Mouse (Mus musculus): ENCODE data around the gene 1700034J05Rik. TPM values are rescaled to one million over a fixed set of nuclear protein-coding genes. Genes with fewer than 3 reads are reported as not detected.
A peak's percentile ranks its signal among the peaks of the same experiment; 100 is the strongest.

Gene 1700034J05Rik
- polyA plus RNA-seq (2014; fragmentation: Nextera tagmentation; extraction: Ambion mirVana), result 0.21 and 0.39 TPM in 2 replicates

DNA sequence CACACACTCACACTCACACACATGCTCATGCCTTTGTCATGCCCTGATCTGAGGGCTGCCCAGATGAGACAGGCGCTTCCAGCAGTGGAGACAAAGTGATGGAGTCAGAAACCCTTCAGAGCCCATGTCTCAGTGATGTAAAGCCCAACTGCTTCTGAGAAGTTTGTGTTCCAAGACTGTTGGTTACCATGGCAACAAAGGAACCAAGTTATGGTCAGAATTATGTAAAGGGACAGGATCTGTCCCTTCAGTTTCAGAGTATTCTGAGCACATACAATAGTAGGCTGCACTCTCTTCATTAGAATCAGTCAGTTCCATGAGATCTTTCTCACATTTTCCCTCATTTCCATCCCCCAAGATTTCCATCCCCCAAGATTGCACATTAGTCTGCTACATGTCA, at the start of gene 1700034J05Rik:
TSS of gene 1700034J05Rik (minus strand) at position 165 of the 400 bp plus-strand sequence.
- H3K4me2 ChIP-seq, result no peak within 1 kb of the TSS
- H3K9me3 ChIP-seq (ENCODE audit: low read depth, low read length), result no peaks in the 10 kb centered on the region
- no peak for TF ChIP-seq CTCF (IDR thresholded peaks at IDR 0.05; ENCODE audit: low read depth)
- no peaks in the 10 kb centered on the region for H3K27me3 ChIP-seq (ENCODE audit: insufficient read depth, low read length)
- H3K4me1 ChIP-seq (ENCODE audit: insufficient read depth), result 0 out of 2 replicates have a peak, but pooled peaks cover 7% of the 10 kb centered on the region
- DNase-seq (peak; percentile 65), ATAC-seq (ENCODE audit: insufficient read depth) (no peak)
- whole genome bisulfite sequencing, result 82% methylated on average over 1 of the region's 1 CpGs
- no peak within 1 kb of the TSS for H3K9ac ChIP-seq
- no peaks in the 10 kb centered on the region for H3K36me3 ChIP-seq (ENCODE audit: insufficient read depth)
- no peak within 1 kb of the TSS for H3K27ac ChIP-seq (ENCODE audit: low read depth)
- no peak within 1 kb of the TSS for H3K4me3 ChIP-seq (ENCODE audit: low read depth, low read length)

- peaks cover 46% of the 10 kb centered on the region for H3K36me3 ChIP-seq (ENCODE audit: insufficient read depth)
- H3K9ac ChIP-seq, result no peak overlapping the region
- no peaks in the 10 kb centered on the region for H3K4me1 ChIP-seq (ENCODE audit: insufficient read depth)
- ATAC-seq (ENCODE audit: insufficient read depth) (no peak), DNase-seq (no peak)
- H3K27ac ChIP-seq (ENCODE audit: low read depth), result no peak overlapping the region
- no peak for TF ChIP-seq CTCF (IDR thresholded peaks at IDR 0.05; ENCODE audit: low read depth)
- no peak overlapping the region for H3K4me3 ChIP-seq (ENCODE audit: low read depth, low read length)
- WGBS, result 65% methylated on average over 2 of the region's 2 CpGs
- no peak overlapping the region for H3K4me2 ChIP-seq
- no peaks in the 10 kb centered on the region for H3K27me3 ChIP-seq (ENCODE audit: insufficient read depth, low read length)
- H3K9me3 ChIP-seq (ENCODE audit: low read depth, low read length), result no peaks in the 10 kb centered on the region
Observed at GRCm38 (mm10) chr6:146999755-147000154, 45.5 kb upstream of the 1700034J05Rik start.

DNA sequence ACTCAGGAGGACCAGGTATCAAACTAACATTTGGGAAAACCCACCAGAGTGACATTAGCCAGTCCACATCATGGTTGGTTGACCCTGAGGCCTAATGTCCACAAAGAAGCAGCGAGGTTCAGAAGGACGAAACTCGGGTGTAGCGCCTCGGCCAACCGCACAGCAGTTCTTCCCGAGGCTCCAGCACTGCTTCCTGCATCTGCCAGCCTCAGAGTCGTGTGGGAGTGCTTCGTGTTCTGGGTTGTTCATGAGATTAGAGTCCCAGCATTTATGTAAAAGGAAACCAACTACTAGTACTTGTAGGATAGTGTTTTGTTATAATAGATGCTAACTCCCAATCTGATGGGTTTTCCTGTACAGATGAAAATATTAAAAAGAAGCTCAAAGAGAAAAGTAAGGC, 45.1 kb upstream of the 1700034J05Rik start:
- Histone ChIP-seq H3K27me3 (ENCODE audit: insufficient read depth, low read length) (no peaks in the 10 kb centered on the region), H3K27ac (ENCODE audit: low read depth) (no peak overlapping the region), H3K9ac (no peak overlapping the region), H3K36me3 (ENCODE audit: insufficient read depth) (peaks cover 46% of the 10 kb centered on the region), H3K4me2 (no peak overlapping the region), H3K4me1 (ENCODE audit: insufficient read depth) (no peaks in the 10 kb centered on the region), H3K4me3 (ENCODE audit: low read depth, low read length) (no peak overlapping the region), H3K9me3 (ENCODE audit: low read depth, low read length) (no peaks in the 10 kb centered on the region)
- ATAC-seq (ENCODE audit: insufficient read depth) (no peak), DNase-seq (no peak)
- WGBS, result 86% methylated on average over 9 of the region's 9 CpGs
- TF ChIP-seq CTCF (IDR thresholded peaks at IDR 0.05; ENCODE audit: low read depth), result no peak

DNA sequence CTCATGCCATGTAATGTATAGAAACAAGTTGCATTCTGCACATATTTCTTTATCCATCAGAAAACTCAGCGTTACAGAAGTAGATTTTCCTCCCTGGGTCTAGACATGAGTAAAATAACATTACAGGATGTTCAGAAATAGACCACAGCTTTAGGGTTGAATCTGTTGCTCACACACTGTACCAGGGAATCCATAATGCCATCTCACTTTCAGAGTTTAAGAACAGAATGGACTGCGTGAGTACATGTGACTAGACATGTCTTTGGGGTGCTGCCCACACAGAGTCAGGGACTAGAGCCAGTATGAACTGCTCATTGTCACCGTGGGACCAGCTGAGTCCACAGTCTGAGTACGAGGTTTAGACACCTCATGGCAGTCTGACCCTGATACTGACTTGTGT, 44.5 kb upstream of the 1700034J05Rik start:
- Histone ChIP-seq H3K4me3 (ENCODE audit: low read depth, low read length) (no peak overlapping the region), H3K27me3 (ENCODE audit: insufficient read depth, low read length) (no peaks in the 10 kb centered on the region), H3K36me3 (ENCODE audit: insufficient read depth) (peaks cover 46% of the 10 kb centered on the region), H3K27ac (ENCODE audit: low read depth) (no peak overlapping the region), H3K4me2 (no peak overlapping the region), H3K9me3 (ENCODE audit: low read depth, low read length) (no peaks in the 10 kb centered on the region), H3K9ac (no peak overlapping the region), H3K4me1 (ENCODE audit: insufficient read depth) (no peaks in the 10 kb centered on the region)
- TF ChIP-seq CTCF (IDR thresholded peaks at IDR 0.05; ENCODE audit: low read depth), result no peak
- ATAC-seq (ENCODE audit: insufficient read depth) (no peak), DNase-seq (no peak)
- 84% methylated on average over 4 of the region's 4 CpGs for WGBS

DNA sequence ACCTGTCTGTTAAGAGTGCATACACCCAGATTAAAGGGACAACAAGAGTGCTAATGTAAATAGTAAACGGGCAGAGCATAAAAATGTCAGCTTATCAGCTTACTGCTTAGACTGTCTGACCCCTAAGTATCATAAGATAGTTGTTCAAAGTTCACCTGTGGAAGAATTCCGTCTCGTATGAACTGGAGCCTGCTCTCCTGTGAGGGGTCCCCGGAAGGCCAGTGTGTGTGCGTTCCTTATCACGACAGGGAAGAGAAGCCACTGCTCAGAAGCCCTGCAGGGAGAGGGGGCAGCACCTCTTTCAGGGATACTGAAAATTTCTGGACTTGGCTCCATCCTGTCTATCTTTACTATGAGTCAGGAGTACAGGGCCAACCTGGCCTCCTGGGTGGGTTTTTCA, 42.8 kb upstream of the 1700034J05Rik start:
- H3K36me3 ChIP-seq (ENCODE audit: insufficient read depth), result peaks cover 42% of the 10 kb centered on the region

DNA sequence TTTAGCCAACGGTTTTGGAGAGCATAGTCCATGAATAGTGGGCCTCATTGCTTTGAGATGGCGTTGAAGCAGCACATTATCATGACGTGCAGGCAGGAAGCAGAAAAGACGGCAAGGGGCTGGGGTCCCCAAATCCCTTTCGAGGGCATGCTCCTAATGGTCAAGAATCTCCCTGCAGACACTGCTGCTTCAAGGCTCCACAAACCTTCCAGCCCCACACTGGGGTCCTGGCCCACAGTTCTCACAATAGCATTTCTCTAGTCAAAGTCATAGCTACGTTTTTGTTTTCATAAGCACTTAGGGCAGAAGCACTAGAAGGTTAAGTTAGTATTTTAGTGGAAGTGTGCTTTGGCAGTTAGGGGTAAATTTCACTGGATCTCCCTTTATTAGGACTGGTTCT, 41.7 kb upstream of the 1700034J05Rik start:
- Histone ChIP-seq H3K27ac (ENCODE audit: low read depth) (no peak overlapping the region), H3K4me3 (ENCODE audit: low read depth, low read length) (no peak overlapping the region), H3K36me3 (ENCODE audit: insufficient read depth) (peaks cover 30% of the 10 kb centered on the region), H3K4me2 (no peak overlapping the region), H3K9ac (no peak overlapping the region), H3K4me1 (ENCODE audit: insufficient read depth) (no peaks in the 10 kb centered on the region), H3K27me3 (ENCODE audit: insufficient read depth, low read length) (no peaks in the 10 kb centered on the region), H3K9me3 (ENCODE audit: low read depth, low read length) (no peaks in the 10 kb centered on the region)
- WGBS, result 88% methylated on average over 6 of the region's 6 CpGs
- no peak for DNase-seq
- TF ChIP-seq CTCF (IDR thresholded peaks at IDR 0.05; ENCODE audit: low read depth), result no peak
- no peak for ATAC-seq (ENCODE audit: insufficient read depth)

More for the DNA sequence above, 42.8 kb upstream of the 1700034J05Rik start:
- no peak overlapping the region for H3K4me3 ChIP-seq (ENCODE audit: low read depth, low read length)
- H3K27ac ChIP-seq (ENCODE audit: low read depth), result no peak overlapping the region
- 58% methylated on average over 6 of the region's 6 CpGs for WGBS
- no peaks in the 10 kb centered on the region for H3K27me3 ChIP-seq (ENCODE audit: insufficient read depth, low read length)
- no peaks in the 10 kb centered on the region for H3K9me3 ChIP-seq (ENCODE audit: low read depth, low read length)
- ATAC-seq (ENCODE audit: insufficient read depth) (no peak), DNase-seq (no peak)
- H3K4me2 ChIP-seq, result no peak overlapping the region
- H3K9ac ChIP-seq, result no peak overlapping the region
- H3K4me1 ChIP-seq (ENCODE audit: insufficient read depth), result no peaks in the 10 kb centered on the region
- no peak for TF ChIP-seq CTCF (IDR thresholded peaks at IDR 0.05; ENCODE audit: low read depth)

DNA sequence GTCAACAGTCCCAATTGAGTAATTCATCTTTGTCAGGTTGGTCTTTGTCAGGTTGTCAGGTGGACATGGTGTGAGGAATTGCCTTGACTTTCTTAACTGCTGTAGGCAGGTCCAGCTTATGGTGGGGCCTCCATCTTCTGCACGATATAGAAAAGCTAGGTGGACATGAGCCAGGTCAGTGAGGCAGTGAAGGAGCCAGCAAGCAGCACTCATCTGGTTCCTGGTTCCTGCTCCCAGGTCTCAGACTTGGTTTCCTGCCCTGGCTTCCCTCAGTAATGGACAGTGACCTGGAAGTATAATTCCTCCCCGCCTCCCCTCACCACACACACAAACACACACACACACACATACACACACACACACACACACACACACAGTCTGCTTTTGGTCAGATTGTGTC, 41.2 kb upstream of the 1700034J05Rik start:
- Histone ChIP-seq H3K4me2 (no peak overlapping the region), H3K9me3 (ENCODE audit: low read depth, low read length) (no peaks in the 10 kb centered on the region), H3K36me3 (ENCODE audit: insufficient read depth) (peaks cover 31% of the 10 kb centered on the region; the same call in 1 of the 2 replicates), H3K27me3 (ENCODE audit: insufficient read depth, low read length) (no peaks in the 10 kb centered on the region), H3K27ac (ENCODE audit: low read depth) (no peak overlapping the region), H3K9ac (no peak overlapping the region), H3K4me1 (ENCODE audit: insufficient read depth) (no peaks in the 10 kb centered on the region), H3K4me3 (ENCODE audit: low read depth, low read length) (no peak overlapping the region)
- no peak for TF ChIP-seq CTCF (IDR thresholded peaks at IDR 0.05; ENCODE audit: low read depth)
- 75% methylated on average over 2 of the region's 2 CpGs for WGBS
- no peak for ATAC-seq (ENCODE audit: insufficient read depth)
- DNase-seq, result no peak

- DNase-seq (peak; percentile 90), ATAC-seq (ENCODE audit: insufficient read depth) (no peak)
- peaks cover 27% of the 10 kb centered on the region; the same call in 1 of the 2 replicates for H3K36me3 ChIP-seq (ENCODE audit: insufficient read depth)
- H3K4me1 ChIP-seq (ENCODE audit: insufficient read depth), result no peaks in the 10 kb centered on the region
- no peaks in the 10 kb centered on the region for H3K9me3 ChIP-seq (ENCODE audit: low read depth, low read length)
- H3K27ac ChIP-seq (ENCODE audit: low read depth), result no peak overlapping the region
- H3K4me3 ChIP-seq (ENCODE audit: low read depth, low read length), result no peak overlapping the region
- H3K27me3 ChIP-seq (ENCODE audit: insufficient read depth, low read length), result no peaks in the 10 kb centered on the region
- H3K9ac ChIP-seq, result no peak overlapping the region
- no peak overlapping the region for H3K4me2 ChIP-seq
- 43% methylated on average over 5 of the region's 5 CpGs for WGBS
- peak; percentile 74 for TF ChIP-seq CTCF (IDR thresholded peaks at IDR 0.05; ENCODE audit: low read depth)
Observed at GRCm38 (mm10) chr6:146994236-146994635, 40.0 kb upstream of the 1700034J05Rik start.

Measured in lung, embryonic 14.5 days (tissue).